Mouse (Mus musculus): ENCODE results near the gene Tmem184b. TPM values are rescaled to one million over a fixed set of nuclear protein-coding genes. Genes with fewer than 3 reads are reported as not detected.

The Tmem184b gene
- total and polyA plus RNA-seq, 3 experiments, result 7.1 to 42.7 (median 21.1) TPM

- DNase-seq (ENCODE audit: extremely low read depth), result no peak
- in situ Hi-C loops (cut with MboI; ENCODE audit: low pct_ligation_motif_present, low pct_unique_long_range_greater_than_20kb, low sequenced_read_pairs), result loop anchor here (5.0 kb wide), 1 partner anchor 37 kb away; the partner anchor contains the start of gene Baiap2l2
- H3K27ac ChIP-seq (ENCODE audit: insufficient read depth, low read depth), result peak overlapping the region; percentile 97
- H3K4me1 ChIP-seq (ENCODE audit: control insufficient read depth in 1 of 2, insufficient read depth in 2 of 2), result peaks cover 25 to 75% of the 10 kb centered on the region in 2 experiments
- H3K79me2 ChIP-seq (replicated peaks; ENCODE audit: control insufficient read depth, extremely low read depth, insufficient read depth, poor library complexity, severe bottlenecking), result peaks cover 30% of the 10 kb centered on the region
- peak overlapping the region in 1 of 3 experiments; percentile 22 for H3K4me3 ChIP-seq (replicated peaks in 1 of 3; ENCODE audit: low read depth in 2 of 3, low read length in 2 of 3, poor library complexity in 1 of 3)
- H3K9me3 ChIP-seq (replicated peaks; ENCODE audit: low read length), result no peaks in the 10 kb centered on the region
- TF ChIP-seq SMC3 (IDR thresholded peaks at IDR 0.05; ENCODE audit: low read depth, low read length) (no peak), JUN (IDR thresholded peaks at IDR 0.05; ENCODE audit: insufficient read depth, low read depth, low read length) (no peak), TCF12 (IDR thresholded peaks at IDR 0.05; ENCODE audit: low read depth, low read length) (no peak), KAT2A (IDR thresholded peaks at IDR 0.05; ENCODE audit: insufficient replicate concordance, low read length) (no peak), USF1 (IDR thresholded peaks at IDR 0.05; ENCODE audit: low read depth, low read length) (no peak), UBTF (IDR thresholded peaks at IDR 0.05; ENCODE audit: low read depth, low read length) (no peak), CHD1 (IDR thresholded peaks at IDR 0.05; ENCODE audit: low read depth, low read length) (no peak), CHD2 (IDR thresholded peaks at IDR 0.05; ENCODE audit: low read length) (no peak), NELFE (IDR thresholded peaks at IDR 0.05; ENCODE audit: low read depth, low read length) (no peak), HCFC1 (IDR thresholded peaks at IDR 0.05; ENCODE audit: low read depth, low read length) (no peak), SIN3A (IDR thresholded peaks at IDR 0.05; ENCODE audit: low read length) (no peak)
- peak overlapping the region; percentile 77 for H3K4me2 ChIP-seq (ENCODE audit: insufficient read depth, low read depth, poor library complexity, severe bottlenecking)
- peaks cover 5 to 14% of the 10 kb centered on the region in 2 experiments for H3K36me3 ChIP-seq (replicated peaks in 1 of 2; ENCODE audit: control insufficient read depth in 1 of 2, insufficient read depth in 1 of 2, low read length in 1 of 2)
- dilution Hi-C loops (cut with MboI; ENCODE audit: extremely low pct_ligation_motif_present, extremely low pct_unique_long_range_greater_than_20kb, low sequenced_read_pairs), result no loop called here
- no peaks in the 10 kb centered on the region for H3K27me3 ChIP-seq (replicated peaks)
- H3K9ac ChIP-seq (ENCODE audit: insufficient read depth, low read depth), result peak overlapping the region; percentile 45
Observed at GRCm38 (mm10) chr15:79324373-79324772, 79.0 kb downstream of the Tmem184b start.

DNA sequence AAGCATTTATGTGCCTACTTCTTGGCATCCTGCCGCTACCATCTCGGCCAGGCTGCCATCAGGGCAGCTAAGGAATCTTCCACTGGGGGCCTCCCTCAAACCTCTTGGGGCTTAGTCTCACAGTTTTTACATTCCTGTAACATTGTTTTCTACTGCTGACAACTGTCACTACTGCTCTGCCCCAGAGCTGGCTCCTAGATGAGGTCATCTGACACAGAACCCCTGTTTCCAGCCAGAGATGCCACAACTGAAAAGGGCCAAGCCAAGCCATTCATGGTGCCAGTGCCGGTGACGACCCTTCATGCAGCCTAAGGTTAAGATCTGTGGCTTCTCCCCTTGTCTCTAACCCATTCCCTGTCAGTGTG, 79.6 kb downstream of the Tmem184b start:
- peak overlapping the region; percentile 45 for H3K9ac ChIP-seq (ENCODE audit: insufficient read depth, low read depth)
- dilution Hi-C loops (cut with MboI; ENCODE audit: extremely low pct_ligation_motif_present, extremely low pct_unique_long_range_greater_than_20kb, low sequenced_read_pairs), result no loop called here
- H3K79me2 ChIP-seq (replicated peaks; ENCODE audit: control insufficient read depth, extremely low read depth, insufficient read depth, poor library complexity, severe bottlenecking), result peaks cover 30% of the 10 kb centered on the region
- H3K27ac ChIP-seq (ENCODE audit: insufficient read depth, low read depth), result peak overlapping the region; percentile 97
- H3K4me1 ChIP-seq (ENCODE audit: control insufficient read depth in 1 of 2, insufficient read depth in 2 of 2), result peaks cover 25 to 69% of the 10 kb centered on the region in 2 experiments
- H3K4me2 ChIP-seq (ENCODE audit: insufficient read depth, low read depth, poor library complexity, severe bottlenecking), result peak overlapping the region; percentile 77
- H3K4me3 ChIP-seq (replicated peaks in 1 of 3; ENCODE audit: low read depth in 2 of 3, low read length in 2 of 3, poor library complexity in 1 of 3), result peak overlapping the region; percentile 15 to 38 (median 32)
- in situ Hi-C loops (cut with MboI; ENCODE audit: low pct_ligation_motif_present, low pct_unique_long_range_greater_than_20kb, low sequenced_read_pairs), result loop anchor here (5.0 kb wide), 1 partner anchor 36 kb away; the partner anchor contains the start of gene Baiap2l2
- H3K36me3 ChIP-seq (replicated peaks in 1 of 2; ENCODE audit: control insufficient read depth in 1 of 2, insufficient read depth in 1 of 2, low read length in 1 of 2), result peaks cover 11 to 20% of the 10 kb centered on the region in 2 experiments
- no peaks in the 10 kb centered on the region for H3K27me3 ChIP-seq (replicated peaks)
- peak; percentile 52 for DNase-seq (ENCODE audit: extremely low read depth)
- H3K9me3 ChIP-seq (replicated peaks; ENCODE audit: low read length), result no peaks in the 10 kb centered on the region
- TF ChIP-seq SIN3A (IDR thresholded peaks at IDR 0.05; ENCODE audit: low read length), result peak; percentile 86
- TF ChIP-seq ELF1 (IDR thresholded peaks at IDR 0.05; ENCODE audit: low read depth, low read length), result no peak
- TF ChIP-seq E2F4 (IDR thresholded peaks at IDR 0.05; ENCODE audit: insufficient replicate concordance, low read depth, low read length), result no peak
- TF ChIP-seq UBTF (IDR thresholded peaks at IDR 0.05; ENCODE audit: low read depth, low read length), result no peak
- 0 out of 2 replicates have a peak, but pooled peaks have one; percentile 2 for TF ChIP-seq USF1 (IDR thresholded peaks at IDR 0.05; ENCODE audit: low read depth, low read length)
- 0 out of 2 replicates have a peak, but pooled peaks have one; percentile 12 for TF ChIP-seq MAX (IDR thresholded peaks at IDR 0.05; ENCODE audit: low read length)
- peak; percentile 50; the same call in 1 of the 2 replicates for TF ChIP-seq ETS1 (conservative IDR thresholded peaks at IDR 0.05; ENCODE audit: low read depth, low read length)
- TF ChIP-seq TBP (conservative IDR thresholded peaks at IDR 0.05; ENCODE audit: low read depth, low read length), result no peak
- no peak for TF ChIP-seq KAT2A (IDR thresholded peaks at IDR 0.05; ENCODE audit: insufficient replicate concordance, low read length)
- no peak for TF ChIP-seq RAD21 (IDR thresholded peaks at IDR 0.05; ENCODE audit: low read depth, low read length)
- peak; percentile 7; the same call in 1 of the 2 replicates for TF ChIP-seq JUND (conservative IDR thresholded peaks at IDR 0.05; ENCODE audit: low read depth, low read length)
- no peak for TF ChIP-seq ZMIZ1 (IDR thresholded peaks at IDR 0.05; ENCODE audit: low read depth, low read length)
- TF ChIP-seq CHD1 (IDR thresholded peaks at IDR 0.05; ENCODE audit: low read depth, low read length), result no peak
- peak; percentile 18; the same call in 1 of the 2 replicates for TF ChIP-seq BHLHE40 (IDR thresholded peaks at IDR 0.05; ENCODE audit: low read depth, low read length)
- no peak; the same call in 1 of the 2 replicates for TF ChIP-seq POLR2A (IDR thresholded peaks at IDR 0.05; ENCODE audit: low read depth, low read length)
- no peak for TF ChIP-seq MAFK (IDR thresholded peaks at IDR 0.05; ENCODE audit: insufficient replicate concordance, low read length)
- no peak for TF ChIP-seq CTCF (conservative IDR thresholded peaks at IDR 0.05 in 1 of 2, IDR thresholded peaks at IDR 0.05 in 1 of 2; ENCODE audit: low read depth in 2 of 2, low read length in 2 of 2)
- no peak for TF ChIP-seq MAZ (IDR thresholded peaks at IDR 0.05; ENCODE audit: low read depth, low read length)
- peak; percentile 45; the same call in 1 of the 2 replicates for TF ChIP-seq IRF4 (IDR thresholded peaks at IDR 0.05; ENCODE audit: low read depth, low read length)
- no peak for TF ChIP-seq HCFC1 (IDR thresholded peaks at IDR 0.05; ENCODE audit: low read depth, low read length)
- TF ChIP-seq ZKSCAN1 (IDR thresholded peaks at IDR 0.05; ENCODE audit: borderline replicate concordance, low read depth, low read length), result no peak
- TF ChIP-seq GABPA (IDR thresholded peaks at IDR 0.05; ENCODE audit: insufficient replicate concordance, low read depth, low read length), result no peak
- no peak for TF ChIP-seq PAX5 (IDR thresholded peaks at IDR 0.05; ENCODE audit: low read length)
- no peak for TF ChIP-seq USF2 (conservative IDR thresholded peaks at IDR 0.05; ENCODE audit: low read depth, low read length)
- TF ChIP-seq NRF1 (IDR thresholded peaks at IDR 0.05; ENCODE audit: low read depth, low read length), result no peak
- TF ChIP-seq TCF12 (IDR thresholded peaks at IDR 0.05; ENCODE audit: low read depth, low read length), result no peak
- peak; percentile 48; the same call in 1 of the 2 replicates for TF ChIP-seq EP300 (IDR thresholded peaks at IDR 0.05; ENCODE audit: low read length)
